Mouse (Mus musculus) neural tube, embryonic 11.5 days (tissue): ENCODE measurements around the gene Adam15. TPM values are rescaled to one million over a fixed set of nuclear protein-coding genes. Genes with fewer than 3 reads are reported as not detected.

Experiments
- ATAC-seq: fragments of 200-750 bp; cut with Nextera tagmentation; 2 replicates; pipeline ENCODE4 v1.8.0; 2017; ENCODE audit warnings: moderate number of reproducible peaks, mild to moderate bottlenecking, moderate TSS enrichment, moderate library complexity; ENCODE audit not compliant: insufficient read depth, low FRiP score, low TSS enrichment
- DNase-seq: peaks from one replicate; pipeline ENCODE4 v3.0.0-alpha.2; 2015; ENCODE audit warnings: low spot score
- H3K27ac ChIP-seq: fragments of 300-500 bp; sonication (generic); 2 replicates; pipeline ENCODE4 v1.5.1; 2014; ENCODE audit warnings: low read depth, mild to moderate bottlenecking, low read length
- H3K27me3 ChIP-seq: fragments of 300-500 bp; sonication (generic); 2 replicates; pipeline ENCODE4 v1.6.1; 2014; ENCODE audit warnings: mild to moderate bottlenecking, low read length, mixed read lengths; ENCODE audit not compliant: control insufficient read depth, insufficient read depth
- H3K36me3 ChIP-seq: fragments of 300-500 bp; sonication (generic); 2 replicates; pipeline ENCODE4 v1.6.1; 2014; ENCODE audit warnings: mild to moderate bottlenecking, low read length, moderate library complexity, mixed read lengths; ENCODE audit not compliant: control insufficient read depth, insufficient read depth
- H3K4me1 ChIP-seq: fragments of 300-500 bp; sonication (generic); 2 replicates; pipeline ENCODE4 v1.6.1; 2014; ENCODE audit warnings: low read length, mixed read lengths; ENCODE audit not compliant: control insufficient read depth, insufficient read depth
- H3K4me2 ChIP-seq: fragments of 300-500 bp; sonication (generic); 2 replicates; pipeline ENCODE4 v1.6.1; 2014; ENCODE audit warnings: low read depth, mild to moderate bottlenecking, moderate library complexity
- H3K4me3 ChIP-seq: fragments of 300-500 bp; sonication (generic); 2 replicates; pipeline ENCODE4 v1.5.1; 2014; ENCODE audit warnings: low read depth, low read length
- H3K9ac ChIP-seq: fragments of 300-500 bp; sonication (generic); 2 replicates; pipeline ENCODE4 v1.6.1; 2014; ENCODE audit warnings: mild to moderate bottlenecking, low read length
- H3K9me3 ChIP-seq: fragments of 300-500 bp; sonication (generic); 2 replicates; pipeline ENCODE4 v1.6.1; 2016; ENCODE audit warnings: low read length; ENCODE audit not compliant: control insufficient read depth
- WGBS: fragments of 180-500 bp; shearing (Covaris S2); extraction: QIAGEN DNeasy Blood & Tissue Kit; methylation state at CpG from one replicate; pipeline ENCODE4 v1.1.7; 2014; 5-methylcytosine and 5-hydroxymethylcytosine counted together
- polyA plus RNA-seq: library from polyadenylated mRNA; unstranded; fragments of >200 nt; fragmentation: Nextera tagmentation; extraction: Ambion mirVana; gene quantifications from 2 replicates; pipeline ENCODE4 v1.2.1, GENCODE M21; 2014

Gene Adam15
- polyA plus RNA-seq, 1 experiment from 2014 or later, result 18.3 TPM

DNA sequence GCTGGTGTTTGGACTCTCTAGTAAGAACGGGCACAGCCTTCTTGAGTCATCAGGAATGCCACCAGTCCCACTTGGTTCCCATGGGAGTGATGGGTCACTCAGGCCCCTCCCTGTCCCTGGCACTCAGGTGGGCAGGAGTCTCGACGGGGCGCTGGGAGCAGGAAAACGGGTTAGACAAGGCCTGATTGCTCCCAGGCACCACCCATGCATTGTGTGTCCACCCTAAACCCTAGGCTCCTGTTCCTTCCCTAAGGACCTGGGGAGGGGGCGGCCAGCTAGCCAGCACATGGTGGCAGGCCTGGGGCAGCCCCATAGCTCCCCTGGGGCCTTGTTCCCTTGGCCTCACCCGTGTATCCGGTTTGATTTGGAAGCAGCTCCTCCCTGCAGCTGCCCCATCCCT lies 31.5 kb downstream of the Adam15 start:
- H3K9me3 ChIP-seq, result no peaks in the 10 kb centered on the region
- DNase-seq (no peak), ATAC-seq (no peak)
- no peak overlapping the region for H3K27ac ChIP-seq
- H3K9ac ChIP-seq, result no peak overlapping the region
- no peak overlapping the region for H3K4me2 ChIP-seq
- peaks cover 48% of the 10 kb centered on the region for H3K4me1 ChIP-seq
- no peak overlapping the region; the same call in 1 of the 2 replicates for H3K4me3 ChIP-seq
- no peaks in the 10 kb centered on the region for H3K36me3 ChIP-seq
- WGBS, result 69% methylated on average over 8 of the region's 8 CpGs
- peaks cover 55% of the 10 kb centered on the region for H3K27me3 ChIP-seq

DNA sequence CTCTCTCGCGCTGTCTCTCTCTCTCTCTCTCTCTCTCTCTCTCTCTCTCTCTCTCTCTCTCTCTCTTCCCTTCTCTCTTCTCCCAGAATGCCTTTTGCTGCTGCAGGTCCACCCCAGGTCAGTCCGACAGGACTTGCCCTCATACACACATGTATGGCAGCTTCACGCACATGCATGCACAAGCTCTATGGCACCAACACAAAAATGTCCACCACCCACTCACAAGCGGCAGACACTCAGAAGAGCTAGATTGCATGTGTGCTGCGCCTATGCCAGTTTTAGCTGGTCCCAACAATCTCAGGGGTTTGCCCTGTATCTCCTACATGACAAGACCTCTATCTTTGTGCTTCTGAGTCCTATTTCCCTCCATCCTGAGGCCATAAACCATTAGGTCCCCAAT lies 32.5 kb downstream of the Adam15 start:
- Histone ChIP-seq H3K4me2 (peak overlapping the region; percentile 2; the same call in 1 of the 2 replicates), H3K27me3 (peaks cover 53% of the 10 kb centered on the region)
- 52% methylated on average over 6 of the region's 6 CpGs for WGBS

DNA sequence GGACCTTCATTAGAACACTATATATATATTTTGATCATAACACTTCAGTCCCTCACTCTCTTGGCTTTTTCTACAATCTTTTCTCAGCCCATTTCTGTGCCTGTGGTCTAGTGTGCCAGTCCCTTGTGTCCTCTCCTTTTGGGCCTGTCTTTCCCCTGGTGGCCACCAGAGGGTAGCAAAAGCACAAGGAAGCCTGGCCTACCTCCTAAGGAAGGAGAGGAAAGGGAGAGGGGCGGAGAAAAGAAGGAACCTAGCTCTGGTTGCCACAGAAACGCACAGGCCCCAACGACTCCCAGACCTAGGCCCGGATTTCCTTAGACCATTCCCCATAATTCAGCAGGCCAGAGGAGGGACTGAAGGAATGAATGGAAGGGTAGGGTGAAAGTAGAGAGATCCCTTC lies 33.0 kb downstream of the Adam15 start:
- peak overlapping the region; percentile 2; the same call in 1 of the 2 replicates for H3K4me2 ChIP-seq
- H3K27me3 ChIP-seq, result peaks cover 52% of the 10 kb centered on the region
- 0% methylated on average over 4 of the region's 4 CpGs for WGBS
- H3K4me1 ChIP-seq, result peaks cover 48% of the 10 kb centered on the region
- H3K4me3 ChIP-seq, result no peak overlapping the region
- H3K27ac ChIP-seq, result no peak overlapping the region
- H3K36me3 ChIP-seq, result no peaks in the 10 kb centered on the region
- ATAC-seq (no peak), DNase-seq (peak; percentile 88)
- H3K9ac ChIP-seq, result no peak overlapping the region
- no peaks in the 10 kb centered on the region for H3K9me3 ChIP-seq

More for the DNA sequence above, 32.5 kb downstream of the Adam15 start:
- Histone ChIP-seq H3K4me1 (peaks cover 48% of the 10 kb centered on the region), H3K9ac (no peak overlapping the region), H3K27ac (no peak overlapping the region), H3K4me3 (no peak overlapping the region), H3K9me3 (no peaks in the 10 kb centered on the region), H3K36me3 (no peaks in the 10 kb centered on the region)
- ATAC-seq, result no peak
- no peak for DNase-seq

DNA sequence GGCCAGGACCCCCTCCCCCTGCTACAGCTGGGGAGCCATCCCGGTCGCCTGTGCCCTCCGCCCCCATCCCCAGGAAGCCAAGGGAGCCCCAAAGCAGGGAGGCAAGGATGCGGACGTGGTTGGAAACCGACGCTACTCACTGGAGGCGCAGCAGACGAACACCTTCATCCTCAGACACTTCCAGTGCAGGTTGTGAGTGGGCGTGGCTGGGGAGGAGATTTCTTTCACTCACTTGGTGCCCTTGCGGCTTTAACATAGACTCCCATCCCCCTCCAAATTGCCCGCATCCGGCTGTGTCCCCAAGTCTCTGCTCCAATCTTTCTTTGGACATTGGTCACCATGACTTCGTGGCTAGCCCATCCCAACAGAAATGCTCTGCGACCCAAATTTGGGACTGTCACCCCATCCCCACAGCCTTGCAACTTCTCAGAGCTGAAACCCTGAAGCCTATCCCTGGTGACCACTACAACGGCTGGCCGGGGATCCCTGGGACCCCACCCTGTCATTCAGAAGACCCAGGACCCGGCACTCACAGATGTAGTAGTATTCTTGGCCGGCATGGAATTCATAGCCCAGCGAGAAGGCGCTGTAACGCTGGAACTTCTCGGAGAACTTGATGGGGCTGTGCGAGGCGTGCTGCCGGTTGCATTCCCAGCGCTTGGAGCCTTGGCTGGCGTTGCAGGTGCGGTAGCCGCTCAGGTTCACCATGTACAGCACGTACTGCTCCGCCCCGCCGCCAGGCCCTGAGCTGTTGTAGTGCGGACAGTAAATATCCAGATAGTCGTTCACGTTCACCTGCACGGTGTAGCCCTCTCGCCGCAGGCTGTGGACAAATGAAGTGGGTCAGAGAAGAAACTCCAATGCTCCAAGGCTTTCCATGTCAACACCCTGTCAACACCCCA lies 33.6 kb downstream of the Adam15 start:
- no peak for ATAC-seq
- Histone ChIP-seq H3K27ac (no peak overlapping the region), H3K27me3 (peaks cover 45% of the 10 kb centered on the region), H3K36me3 (no peaks in the 10 kb centered on the region), H3K4me3 (peak overlapping the region; percentile 24; the same call in 1 of the 2 replicates), H3K9ac (no peak overlapping the region; the same call in 1 of the 2 replicates), H3K9me3 (no peaks in the 10 kb centered on the region), H3K4me2 (peak overlapping the region; percentile 48), H3K4me1 (peaks cover 43% of the 10 kb centered on the region)
- DNase-seq, result no peak
- WGBS, result 9% methylated on average over 40 of the region's 40 CpGs

DNA sequence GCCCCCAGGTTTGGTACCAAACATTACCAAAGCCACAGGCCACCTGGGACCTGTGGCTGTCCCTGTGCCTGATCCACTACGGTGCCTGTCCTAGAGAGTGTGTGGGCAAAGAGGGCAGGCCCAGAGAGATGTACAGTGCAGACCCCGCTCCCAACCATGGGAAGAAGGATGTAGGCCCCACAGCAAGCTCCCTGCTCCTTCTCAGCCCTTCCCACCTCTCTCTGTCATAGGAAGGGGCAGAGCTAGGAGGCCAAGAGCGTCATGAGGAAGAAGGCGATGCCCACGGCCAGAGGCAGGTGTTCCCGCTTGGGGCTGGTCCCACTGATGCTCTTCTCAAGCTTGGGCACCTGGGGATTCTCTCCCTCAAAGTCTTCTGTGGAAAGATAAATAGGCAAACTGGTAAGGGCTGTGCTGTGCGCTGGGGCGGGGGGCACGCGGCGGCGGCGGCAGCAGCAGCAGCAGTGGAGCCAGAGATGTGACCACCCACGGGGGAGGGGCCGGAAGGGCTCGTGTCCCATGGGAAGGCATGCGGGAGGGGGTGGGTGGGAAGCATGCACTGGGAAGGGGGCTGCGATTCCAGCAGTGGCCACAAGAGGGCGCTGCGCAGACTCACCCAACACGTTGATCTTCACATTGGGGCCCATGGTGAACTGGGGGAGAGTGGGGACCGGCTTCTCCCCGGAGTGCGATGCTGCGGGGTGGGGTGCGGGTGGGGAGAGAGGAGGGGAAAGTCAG lies 34.4 kb downstream of the Adam15 start:
- no peaks in the 10 kb centered on the region for H3K36me3 ChIP-seq
- ATAC-seq, result peak; percentile 25
- peak; percentile 89 for DNase-seq
- H3K4me3 ChIP-seq, result peak overlapping the region; percentile 24
- H3K9me3 ChIP-seq, result no peaks in the 10 kb centered on the region
- peaks cover 35% of the 10 kb centered on the region for H3K4me1 ChIP-seq
- H3K9ac ChIP-seq, result peak overlapping the region; percentile 35
- H3K27ac ChIP-seq, result no peak overlapping the region
- peaks cover 38% of the 10 kb centered on the region for H3K27me3 ChIP-seq
- 6% methylated on average over 22 of the region's 26 CpGs for WGBS
- H3K4me2 ChIP-seq, result peak overlapping the region; percentile 48

DNA sequence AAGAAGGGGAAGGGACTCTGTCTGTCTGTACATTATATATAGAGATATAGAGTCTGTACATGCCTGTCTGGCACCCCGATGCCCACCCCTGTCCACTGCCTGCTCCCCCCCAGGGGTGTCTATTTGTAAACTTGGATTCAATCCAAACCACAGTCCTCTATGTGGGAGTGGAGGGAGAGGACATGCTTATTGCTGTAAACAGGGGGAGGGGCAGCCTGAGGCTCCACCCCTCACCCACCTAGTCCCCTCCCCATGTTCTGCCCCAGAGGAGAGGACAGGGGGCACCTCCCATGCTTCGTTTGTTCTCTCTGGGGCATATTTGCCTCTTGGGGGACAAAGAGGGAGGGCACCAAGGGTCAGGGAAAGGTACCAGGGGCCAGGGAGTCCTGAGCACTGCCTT lies 35.0 kb downstream of the Adam15 start:
- Histone ChIP-seq H3K36me3 (no peaks in the 10 kb centered on the region), H3K9ac (no peak overlapping the region), H3K4me2 (peak overlapping the region; percentile 48; the same call in 1 of the 2 replicates), H3K27ac (no peak overlapping the region), H3K9me3 (no peaks in the 10 kb centered on the region), H3K4me3 (no peak overlapping the region), H3K4me1 (peaks cover 29% of the 10 kb centered on the region), H3K27me3 (peaks cover 32% of the 10 kb centered on the region)
- ATAC-seq, result no peak
- no peak for DNase-seq
- 50% methylated on average over 2 of the region's 2 CpGs for WGBS

DNA sequence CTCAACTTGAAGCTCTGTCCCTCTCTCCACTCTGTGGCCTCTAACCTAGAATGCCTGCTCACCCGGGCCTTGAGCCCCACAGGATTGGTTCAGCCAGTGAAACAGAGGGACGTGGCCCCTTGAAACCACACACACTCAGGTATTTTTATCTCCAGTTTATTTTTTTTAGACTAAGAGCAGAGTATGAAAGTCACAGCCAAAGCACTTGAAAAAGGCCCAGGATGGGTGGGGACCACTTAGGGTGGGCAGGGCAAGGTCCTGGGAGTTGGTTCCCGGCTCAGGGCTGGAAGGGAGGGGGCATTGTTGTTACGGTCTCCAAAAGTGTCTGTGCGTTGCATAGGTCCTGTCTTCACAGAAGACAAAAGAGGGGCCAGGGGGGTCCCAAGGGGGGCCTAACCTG lies 35.5 kb downstream of the Adam15 start:
- H3K27ac ChIP-seq, result no peak overlapping the region
- no peak for ATAC-seq
- H3K36me3 ChIP-seq, result no peaks in the 10 kb centered on the region
- H3K4me3 ChIP-seq, result no peak overlapping the region
- H3K9ac ChIP-seq, result no peak overlapping the region
- H3K4me1 ChIP-seq, result peaks cover 24% of the 10 kb centered on the region
- WGBS, result 75% methylated on average over 5 of the region's 5 CpGs
- DNase-seq, result no peak
- H3K4me2 ChIP-seq, result no peak overlapping the region
- peaks cover 28% of the 10 kb centered on the region for H3K27me3 ChIP-seq
- H3K9me3 ChIP-seq, result no peaks in the 10 kb centered on the region

DNA sequence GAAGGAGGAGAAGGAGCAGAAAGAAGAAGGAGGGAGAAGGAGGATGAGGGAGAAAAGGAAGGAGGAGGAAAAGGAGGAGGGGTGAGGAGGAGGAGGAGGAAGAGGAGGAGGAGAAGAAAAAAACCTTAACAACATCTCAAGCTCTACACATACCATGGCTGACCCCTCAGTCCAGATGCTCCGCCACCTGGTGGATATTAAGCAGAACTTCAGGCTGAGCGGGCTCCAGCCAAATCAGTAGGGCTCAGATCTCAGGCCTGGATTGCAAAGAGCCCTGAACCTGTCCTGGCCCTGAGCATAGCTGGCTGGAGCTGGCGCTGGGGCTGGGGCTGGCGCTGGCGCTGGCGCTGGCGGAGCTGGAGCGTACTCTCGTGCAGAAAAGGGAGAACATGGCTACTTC lies 41.7 kb downstream of the Adam15 start:
- no peak overlapping the region for H3K9ac ChIP-seq
- no peak overlapping the region for H3K4me3 ChIP-seq
- no peaks in the 10 kb centered on the region for H3K36me3 ChIP-seq
- H3K4me1 ChIP-seq, result no peaks in the 10 kb centered on the region
- DNase-seq, result peak; percentile 80
- peak; percentile 83; the same call in 1 of the 2 replicates for ATAC-seq
- H3K4me2 ChIP-seq, result no peak overlapping the region
- H3K9me3 ChIP-seq, result no peaks in the 10 kb centered on the region
- no peaks in the 10 kb centered on the region for H3K27me3 ChIP-seq
- no peak overlapping the region for H3K27ac ChIP-seq
- WGBS, result 4% methylated on average over 9 of the region's 9 CpGs
